Mouse (Mus musculus) olfactory bulb, adult 2 months (tissue): ENCODE data around the gene Rab3a.

Source experiments
- CTCF ChIP-seq: fragments of 200-500 bp; IDR thresholded peaks from 2 replicates; pipeline ENCODE4 v1.5.1; 2012; ENCODE audit warnings: low read depth, mild to moderate bottlenecking, low read length, moderate library complexity; ENCODE audit not compliant: insufficient read depth
- POLR2A ChIP-seq: fragments of 200-500 bp; IDR thresholded peaks from 2 replicates; pipeline ENCODE4 v1.6.1; 2012; ENCODE audit warnings: mild to moderate bottlenecking, low read depth, low read length, moderate library complexity; ENCODE audit not compliant: insufficient read depth

DNA sequence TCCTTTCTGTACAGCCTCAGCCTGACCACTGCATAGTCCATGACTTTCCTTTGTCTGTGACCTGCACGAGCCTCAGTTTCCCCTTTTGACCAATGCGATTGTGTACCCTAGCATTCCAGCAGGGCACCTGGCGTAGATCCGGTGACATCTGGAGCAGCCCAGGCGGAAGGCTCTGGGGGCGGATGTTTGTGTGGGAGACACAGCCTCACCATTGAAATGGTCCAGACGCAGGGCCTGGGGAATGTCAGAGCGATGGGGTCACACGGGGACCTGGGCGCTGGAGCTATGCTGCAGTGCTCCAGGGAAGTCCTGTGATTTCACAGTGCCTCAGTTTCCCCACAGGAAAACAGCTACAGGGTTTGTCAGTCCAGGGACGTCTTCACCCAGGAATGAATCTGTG lies 12.3 kb upstream of the Rab3a start:
- TF ChIP-seq CTCF (no peak), POLR2A (no peak)
